20 mouse cellular contexts compared by ENCODE assay signal in genomic region chr16:86821586-86821985, GRCm38 (mm10).
"Had no signal": no experiment of that assay in that cellular context is flagged by ENCODE, and none has a peak within 500 bp of the region (broad histone marks: within the 10 kb centered on the region; RNA-seq: fewer than 3 reads in every experiment).

No protein-coding gene starts in this region.

- H3K4me1 ChIP-seq: liver, embryonic 13.5 days; liver, embryonic 15.5 days; midbrain, embryonic 13.5 days; neural tube, embryonic 13.5 days; neural tube, embryonic 15.5 days; stomach, embryonic 15.5 days had no signal

- ATAC-seq: liver, postnatal 0 days; lung, postnatal 0 days; midbrain, embryonic 13.5 days; midbrain, embryonic 16.5 days had no signal

- H3K4me3 ChIP-seq: liver, embryonic 13.5 days; liver, embryonic 15.5 days; lung, embryonic 15.5 days; midbrain, embryonic 13.5 days; myocyte; neural tube, embryonic 13.5 days; neural tube, embryonic 15.5 days; stomach, embryonic 15.5 days had no signal

- H3K36me3 ChIP-seq: liver, embryonic 13.5 days; liver, embryonic 15.5 days; lung, embryonic 15.5 days; midbrain, embryonic 13.5 days; neural tube, embryonic 13.5 days; neural tube, embryonic 15.5 days; stomach, embryonic 15.5 days had no signal

- DNase-seq: liver, embryonic 13.5 days; liver, postnatal 0 days; lung, adult 2 months; lung, postnatal 14 days; lung, postnatal 36 days; right cerebral cortex, postnatal 14 days; thymus, adult 2 months; thymus, postnatal 25 days; thymus, postnatal 4 days had no signal

- H3K27ac ChIP-seq: liver, embryonic 13.5 days; liver, embryonic 15.5 days; lung, embryonic 15.5 days; macrophage; midbrain, embryonic 13.5 days; neural tube, embryonic 13.5 days; neural tube, embryonic 15.5 days; stomach, embryonic 15.5 days; stomach, postnatal 0 days had no signal

- H3K27me3 ChIP-seq: liver, embryonic 13.5 days; liver, embryonic 15.5 days; lung, embryonic 15.5 days; midbrain, embryonic 13.5 days; neural tube, embryonic 13.5 days; neural tube, embryonic 15.5 days; stomach, embryonic 15.5 days had no signal
